Mouse (Mus musculus) E14TG2a.4 (cell line): ENCODE measurements around the gene Tnr.

Experiments used
- H3K27me3 ChIP-seq: 2 replicates; pipeline ENCODE4 v1.6.1; 2014; ENCODE audit warnings: low read length, control low read depth; ENCODE audit not compliant: insufficient read depth
- H3K36me3 ChIP-seq: 2 replicates; pipeline ENCODE4 v1.6.1; 2014; ENCODE audit warnings: low read length, control low read depth; ENCODE audit not compliant: insufficient read depth
- H3K4me1 ChIP-seq: replicated peaks from 2 replicates; pipeline ENCODE4 v1.6.1; 2014; ENCODE audit warnings: low read depth, low read length, control low read depth
- H3K4me3 ChIP-seq: replicated peaks from 2 replicates; pipeline ENCODE4 v1.5.1; 2014; ENCODE audit warnings: mild to moderate bottlenecking, low read length
- H3K9me3 ChIP-seq: 2 replicates; pipeline ENCODE4 v1.6.1; 2014; ENCODE audit warnings: low read length, control low read depth
- CTCF ChIP-seq: conservative IDR thresholded peaks from 2 replicates; pipeline ENCODE4 v1.5.1; 2014; ENCODE audit warnings: low read length
- NANOG ChIP-seq: IDR thresholded peaks from 2 replicates; pipeline ENCODE4 v1.6.1; 2014; ENCODE audit warnings: borderline replicate concordance, low read length, mixed read lengths
- POU5F1 ChIP-seq: IDR thresholded peaks from 2 replicates; pipeline ENCODE4 v1.6.1; 2014; ENCODE audit warnings: low read length, borderline replicate concordance

Gene Tnr

DNA sequence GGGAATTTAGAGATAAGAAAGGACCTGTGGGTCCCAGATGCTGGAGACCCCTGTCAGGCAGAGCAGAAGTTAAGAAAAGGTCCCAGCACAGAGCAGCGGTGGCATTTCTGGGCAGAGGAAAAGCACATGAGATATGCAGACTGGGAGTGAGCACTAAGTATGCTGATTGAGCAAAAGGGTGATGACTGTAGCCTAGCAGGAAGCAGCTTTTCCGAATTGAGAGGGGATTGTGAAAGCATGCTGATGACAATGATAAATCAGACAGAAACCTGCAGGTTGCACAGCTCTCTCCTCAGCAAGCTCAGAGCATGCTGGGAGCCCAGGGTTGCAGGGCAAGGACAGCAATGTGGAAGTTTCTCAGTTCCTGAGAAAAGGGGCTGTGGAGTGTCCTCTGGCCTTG, 73.1 kb downstream of the Tnr start:
- Histone ChIP-seq H3K27me3 (no peaks in the 10 kb centered on the region), H3K4me3 (no peak overlapping the region), H3K9me3 (no peaks in the 10 kb centered on the region), H3K36me3 (no peaks in the 10 kb centered on the region), H3K4me1 (no peaks in the 10 kb centered on the region)
- TF ChIP-seq CTCF: no peak
- no peak for TF ChIP-seq POU5F1
- no peak for TF ChIP-seq NANOG

DNA sequence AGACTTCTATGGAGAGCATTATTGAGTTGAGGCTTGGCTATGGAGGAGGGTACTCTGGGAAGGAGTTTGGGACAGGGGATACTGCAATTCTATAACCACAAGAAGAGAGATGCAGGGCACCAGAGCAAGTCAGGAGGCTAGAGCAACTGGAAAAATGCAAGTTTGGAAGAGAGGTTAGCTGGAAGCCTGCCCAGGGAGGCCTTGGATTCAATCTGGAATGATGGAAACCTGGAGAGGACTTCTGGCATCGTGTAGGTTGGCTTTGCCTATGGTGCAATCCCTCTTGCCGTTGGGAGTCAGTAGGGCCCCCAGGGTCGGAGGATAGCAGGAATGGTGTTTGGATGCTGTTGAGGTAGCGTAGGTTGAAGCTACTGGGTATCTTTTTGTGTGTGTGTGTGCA, 90.0 kb downstream of the Tnr start:
- no peaks in the 10 kb centered on the region for H3K27me3 ChIP-seq
- no peaks in the 10 kb centered on the region for H3K36me3 ChIP-seq
- no peaks in the 10 kb centered on the region for H3K9me3 ChIP-seq
- TF ChIP-seq NANOG (no peak), POU5F1 (no peak)
- no peak overlapping the region for H3K4me3 ChIP-seq
- H3K4me1 ChIP-seq: no peaks in the 10 kb centered on the region

DNA sequence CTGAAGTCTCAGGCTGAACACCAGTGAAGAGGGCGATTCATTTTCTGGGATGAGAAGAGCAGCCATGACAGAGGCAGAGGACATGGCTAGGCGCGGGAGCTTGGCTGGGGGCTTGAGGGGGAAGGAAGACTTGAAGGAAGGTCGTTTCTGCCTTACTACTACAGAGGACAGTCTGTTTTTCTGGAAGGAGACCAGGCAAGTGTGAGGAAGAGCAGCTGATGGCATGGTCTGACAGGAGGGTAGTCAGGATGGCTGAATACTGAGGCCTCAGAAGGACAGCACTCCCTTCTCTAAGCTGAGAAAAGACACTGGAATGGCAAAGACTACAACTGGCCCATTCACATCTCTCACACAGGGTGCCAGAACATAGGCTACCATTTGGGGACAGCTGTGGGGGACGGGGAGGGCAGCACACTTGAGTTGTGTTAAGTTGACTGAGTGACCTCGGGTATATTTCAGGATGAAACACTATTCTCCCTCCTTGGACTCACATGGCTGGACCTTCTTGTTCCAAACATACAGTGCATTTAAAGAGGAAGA, 90.6 kb downstream of the Tnr start:
- TF ChIP-seq POU5F1 (no peak), NANOG (no peak), CTCF (no peak)
- Histone ChIP-seq H3K36me3 (no peaks in the 10 kb centered on the region), H3K27me3 (no peaks in the 10 kb centered on the region), H3K9me3 (no peaks in the 10 kb centered on the region), H3K4me1 (no peaks in the 10 kb centered on the region), H3K4me3 (no peak overlapping the region)

DNA sequence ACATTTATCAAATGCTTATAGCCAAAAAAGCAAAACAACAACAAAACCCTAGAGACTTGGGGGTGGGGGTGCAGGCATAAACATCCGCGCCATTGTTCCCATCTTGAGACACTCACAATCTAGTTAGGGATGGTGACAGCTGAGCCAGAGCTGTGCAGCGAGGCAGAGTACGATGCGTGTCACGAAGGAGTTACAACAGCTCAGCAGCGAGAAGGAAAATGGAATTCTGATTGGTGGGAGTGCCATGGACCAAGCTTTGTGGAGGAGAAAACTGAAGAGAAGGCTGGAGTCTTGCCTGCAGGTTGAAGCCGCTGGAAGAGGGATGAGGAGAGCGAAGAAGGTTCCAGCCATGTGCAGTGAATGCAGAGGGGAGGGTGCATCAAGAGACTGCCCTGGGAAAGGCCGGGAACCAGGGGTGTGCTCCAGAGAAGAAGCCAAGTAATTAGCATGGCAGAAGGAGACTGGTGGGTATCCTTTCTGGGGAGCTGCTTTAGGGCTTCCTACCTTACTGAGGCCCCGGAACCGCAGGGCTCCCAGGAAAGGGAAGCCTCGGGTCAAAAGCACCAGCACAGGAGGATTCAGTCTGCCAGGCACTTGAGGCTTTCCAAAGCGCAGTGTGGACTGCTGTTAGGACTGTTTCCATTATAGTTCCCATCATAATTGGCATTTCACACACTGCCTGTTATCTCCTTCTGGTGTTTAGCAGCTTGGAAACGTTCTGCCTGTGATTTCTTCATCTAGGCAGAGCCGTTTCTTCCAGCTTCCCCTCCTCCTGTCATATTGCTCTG, 91.3 kb downstream of the Tnr start:
- no peaks in the 10 kb centered on the region for H3K4me1 ChIP-seq
- TF ChIP-seq NANOG (no peak), POU5F1 (no peak), CTCF (no peak)
- no peaks in the 10 kb centered on the region for H3K27me3 ChIP-seq
- no peaks in the 10 kb centered on the region for H3K36me3 ChIP-seq
- no peak overlapping the region for H3K4me3 ChIP-seq
- H3K9me3 ChIP-seq: no peaks in the 10 kb centered on the region

DNA sequence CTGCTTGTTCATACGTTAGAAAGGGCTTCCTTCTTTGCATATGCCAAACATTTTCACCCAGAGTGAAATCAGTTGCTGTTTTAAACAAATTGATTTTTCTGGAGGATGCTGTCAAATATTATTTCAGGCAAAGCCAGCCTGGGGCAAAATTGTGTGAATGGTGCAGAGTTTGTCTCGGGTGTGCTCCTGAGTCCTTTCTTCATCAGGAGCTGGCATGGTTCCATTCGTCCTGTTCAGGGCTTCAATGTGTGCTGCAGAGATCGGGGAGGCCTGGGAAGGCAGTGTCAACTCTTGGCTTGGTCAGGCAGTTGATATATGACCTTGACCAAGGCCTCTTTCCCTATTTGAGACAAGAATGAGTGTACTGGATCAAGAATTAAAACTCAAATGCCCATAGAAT, 92.1 kb downstream of the Tnr start:
- no peak for TF ChIP-seq POU5F1
- no peak for TF ChIP-seq CTCF
- TF ChIP-seq NANOG: no peak
- no peak overlapping the region for H3K4me3 ChIP-seq
- no peaks in the 10 kb centered on the region for H3K4me1 ChIP-seq
- no peaks in the 10 kb centered on the region for H3K27me3 ChIP-seq
- no peaks in the 10 kb centered on the region for H3K36me3 ChIP-seq
- H3K9me3 ChIP-seq: no peaks in the 10 kb centered on the region

DNA sequence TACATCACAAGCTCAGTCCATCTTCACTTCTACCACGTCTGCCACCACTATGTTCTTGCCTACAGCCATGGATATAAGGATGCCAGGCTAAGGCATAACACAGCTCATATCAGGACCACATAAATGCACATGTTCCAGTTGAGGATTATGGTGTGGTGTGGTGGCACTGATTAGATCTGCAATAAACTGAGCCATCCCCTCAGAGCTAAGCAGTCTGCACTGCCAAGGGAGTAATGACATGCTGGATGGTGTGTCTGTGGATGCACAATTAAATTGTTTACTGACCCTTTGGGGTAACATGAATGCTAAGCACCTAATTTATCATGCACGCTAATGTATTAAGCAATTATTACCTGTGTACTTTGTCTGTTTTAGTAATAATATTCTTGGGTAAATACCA, 95.6 kb downstream of the Tnr start:
- Histone ChIP-seq H3K36me3 (no peaks in the 10 kb centered on the region), H3K9me3 (no peaks in the 10 kb centered on the region), H3K4me3 (no peak overlapping the region), H3K4me1 (no peaks in the 10 kb centered on the region), H3K27me3 (no peaks in the 10 kb centered on the region)
- TF ChIP-seq CTCF: no peak
- TF ChIP-seq NANOG: no peak
- TF ChIP-seq POU5F1: no peak

DNA sequence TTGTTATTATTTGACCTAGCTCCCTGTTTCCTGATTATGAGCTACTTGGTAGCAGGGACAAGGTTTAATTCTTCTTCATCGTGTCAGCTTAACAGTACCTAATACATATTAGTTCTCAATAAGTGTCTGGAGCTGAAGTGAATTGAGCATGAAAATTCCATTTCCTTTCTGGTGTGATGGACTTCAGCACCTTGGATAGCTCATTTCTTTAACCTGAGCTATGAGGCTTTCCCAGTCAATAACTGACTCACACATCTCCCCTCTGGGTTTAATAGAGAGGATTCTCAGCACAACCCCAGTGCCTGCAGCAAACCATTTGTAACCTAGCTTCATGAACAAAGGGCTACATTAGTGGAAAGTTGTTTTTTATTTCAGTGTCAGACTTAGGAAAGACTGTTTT, 97.8 kb downstream of the Tnr start:
- TF ChIP-seq NANOG (no peak), POU5F1 (no peak), CTCF (no peak)
- Histone ChIP-seq H3K36me3 (no peaks in the 10 kb centered on the region), H3K4me3 (no peak overlapping the region), H3K9me3 (no peaks in the 10 kb centered on the region), H3K27me3 (no peaks in the 10 kb centered on the region), H3K4me1 (no peaks in the 10 kb centered on the region)

DNA sequence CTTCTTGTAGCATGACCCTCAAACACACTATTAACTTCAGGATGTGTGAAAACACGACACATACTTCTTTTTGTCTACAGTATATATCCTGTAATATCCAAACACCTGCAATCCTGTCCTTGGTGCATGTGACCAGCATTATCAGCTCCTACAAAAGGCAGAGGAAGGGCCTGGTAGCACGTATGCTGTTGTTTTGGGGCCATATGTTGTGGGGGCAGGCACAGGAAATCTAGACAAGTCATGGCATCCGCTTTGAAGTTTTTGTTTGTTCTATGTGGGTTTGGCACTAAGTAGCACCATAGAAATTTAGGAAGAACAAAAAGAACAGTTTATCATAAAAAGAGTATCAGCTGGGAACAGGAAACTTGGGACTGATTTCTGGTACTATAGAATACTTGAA, 105.5 kb downstream of the Tnr start:
- TF ChIP-seq CTCF (no peak), POU5F1 (no peak), NANOG (no peak)
- no peaks in the 10 kb centered on the region for H3K4me1 ChIP-seq
- H3K27me3 ChIP-seq: no peaks in the 10 kb centered on the region
- no peaks in the 10 kb centered on the region for H3K9me3 ChIP-seq
- H3K4me3 ChIP-seq: no peak overlapping the region
- H3K36me3 ChIP-seq: no peaks in the 10 kb centered on the region

DNA sequence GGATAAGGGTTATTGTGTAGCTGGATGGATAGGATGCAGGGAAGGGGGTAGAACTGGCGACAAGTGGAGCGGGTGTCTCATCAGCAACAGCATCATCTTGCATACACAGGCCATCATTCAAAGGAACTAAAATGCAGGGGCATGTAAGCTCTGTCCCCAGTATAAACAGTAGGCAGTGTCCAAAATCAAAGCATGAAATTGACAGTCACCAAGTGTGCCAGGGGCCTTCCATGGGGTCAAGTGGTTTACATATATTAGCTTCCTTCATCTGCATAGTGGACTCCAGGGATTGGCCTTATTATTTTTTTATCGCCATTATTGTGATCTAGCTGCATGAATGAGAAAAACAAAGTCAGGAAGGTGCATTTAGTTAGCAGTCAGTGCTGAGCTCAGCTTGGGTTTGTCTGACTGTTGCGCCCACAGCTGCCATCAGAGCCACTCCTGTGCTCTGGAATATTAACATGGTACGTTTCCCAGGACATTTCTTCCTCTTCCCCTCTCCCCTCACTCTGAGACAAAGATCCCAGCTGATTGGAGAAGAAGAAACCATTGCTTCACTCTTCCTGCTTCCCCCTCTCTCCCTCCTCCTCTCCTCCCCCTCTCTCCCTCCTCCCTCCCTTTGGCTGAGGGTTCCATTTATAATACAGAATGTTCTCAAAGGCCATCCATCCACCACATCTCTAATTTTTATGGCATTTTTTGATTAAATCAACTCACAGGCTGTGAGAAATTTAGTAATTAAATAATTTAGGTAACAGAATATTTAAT, 106.4 kb downstream of the Tnr start:
- Histone ChIP-seq H3K9me3 (no peaks in the 10 kb centered on the region), H3K4me3 (no peak overlapping the region), H3K4me1 (no peaks in the 10 kb centered on the region), H3K36me3 (no peaks in the 10 kb centered on the region), H3K27me3 (no peaks in the 10 kb centered on the region)
- TF ChIP-seq NANOG (no peak), CTCF (no peak), POU5F1 (no peak)
